Mouse (Mus musculus): ENCODE results near the gene Ring1.
A peak's percentile ranks its signal among the peaks of the same experiment; 100 is the strongest.

Gene Ring1

DNA sequence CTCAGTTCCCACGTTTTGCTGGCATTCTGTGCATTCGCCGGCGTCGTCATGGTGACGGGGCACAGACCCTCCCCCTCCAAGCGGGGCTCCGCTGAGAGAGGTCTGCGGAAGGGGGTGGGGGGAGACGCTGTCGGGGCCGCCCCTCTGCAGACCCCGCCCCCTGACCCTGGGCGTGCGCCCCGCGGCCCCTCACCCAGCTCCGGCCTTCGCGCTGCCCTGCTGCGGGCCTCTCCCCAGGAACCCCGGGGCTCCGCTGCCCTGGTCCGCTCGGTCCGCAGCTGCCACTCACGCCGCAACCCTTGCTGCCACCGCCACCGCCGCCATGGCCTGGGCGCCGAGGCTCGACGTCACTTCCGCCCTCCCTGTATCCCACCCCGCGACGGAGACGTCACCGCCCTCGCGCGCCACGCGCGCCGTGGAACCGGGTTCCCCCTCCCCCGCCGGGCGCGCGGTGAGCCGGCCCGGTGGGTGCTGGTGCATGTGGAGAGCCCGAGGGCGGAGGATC is at the start of gene Ring1:
Gene Ring1, minus strand, starts transcription at position 364 of the 505 bp plus-strand sequence.
- peak; percentile 92 for DNase-seq (ENCODE audit: low read depth, low spot score)

- no peak for DNase-seq (ENCODE audit: low read depth, low spot score)
Measured at GRCm38 (mm10) chr17:34072091-34072490, 47.6 kb upstream of the Ring1 start.

DNA sequence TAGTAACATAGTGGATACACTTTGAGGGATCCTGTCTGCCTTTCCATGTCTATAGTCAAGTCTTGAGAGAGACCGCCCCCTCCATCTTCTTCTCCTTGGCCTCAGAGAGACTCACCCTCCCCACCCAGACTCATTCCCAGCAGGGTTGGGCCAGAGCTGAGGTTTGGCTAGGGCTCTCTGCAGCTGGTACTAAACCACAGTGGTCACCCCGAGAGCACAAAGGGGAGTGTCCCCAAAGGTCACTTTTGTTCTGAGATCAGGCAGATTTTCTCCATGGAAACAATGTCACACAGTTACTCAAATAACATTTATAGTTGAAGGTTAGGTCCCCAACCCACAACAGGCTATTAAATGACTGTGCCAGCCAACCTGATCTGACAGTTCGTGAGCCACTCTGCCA is 44.4 kb upstream of the Ring1 start:
- DNase-seq (ENCODE audit: low read depth, low spot score) = no peak

DNA sequence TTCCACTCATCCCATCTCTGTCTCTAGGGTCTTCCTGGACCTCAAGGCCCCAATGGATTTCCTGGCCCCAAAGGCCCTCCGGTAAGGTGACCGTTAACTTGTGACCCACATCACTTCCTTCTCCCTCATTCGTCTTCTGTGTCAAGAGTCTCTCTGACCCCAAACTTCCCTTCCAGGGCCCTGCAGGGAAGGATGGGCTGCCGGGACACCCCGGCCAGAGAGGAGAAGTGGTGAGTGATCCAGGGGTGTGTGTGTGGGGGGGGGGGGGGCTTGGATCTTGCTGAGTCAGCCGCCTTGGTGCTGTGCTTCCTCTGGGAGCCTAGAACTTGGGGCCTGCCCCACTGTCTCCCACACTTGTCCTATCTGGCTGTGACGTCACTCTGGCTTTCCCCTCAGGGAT is 32.7 kb upstream of the Ring1 start:
- DNase-seq (ENCODE audit: low read depth, low spot score) = no peak

DNA sequence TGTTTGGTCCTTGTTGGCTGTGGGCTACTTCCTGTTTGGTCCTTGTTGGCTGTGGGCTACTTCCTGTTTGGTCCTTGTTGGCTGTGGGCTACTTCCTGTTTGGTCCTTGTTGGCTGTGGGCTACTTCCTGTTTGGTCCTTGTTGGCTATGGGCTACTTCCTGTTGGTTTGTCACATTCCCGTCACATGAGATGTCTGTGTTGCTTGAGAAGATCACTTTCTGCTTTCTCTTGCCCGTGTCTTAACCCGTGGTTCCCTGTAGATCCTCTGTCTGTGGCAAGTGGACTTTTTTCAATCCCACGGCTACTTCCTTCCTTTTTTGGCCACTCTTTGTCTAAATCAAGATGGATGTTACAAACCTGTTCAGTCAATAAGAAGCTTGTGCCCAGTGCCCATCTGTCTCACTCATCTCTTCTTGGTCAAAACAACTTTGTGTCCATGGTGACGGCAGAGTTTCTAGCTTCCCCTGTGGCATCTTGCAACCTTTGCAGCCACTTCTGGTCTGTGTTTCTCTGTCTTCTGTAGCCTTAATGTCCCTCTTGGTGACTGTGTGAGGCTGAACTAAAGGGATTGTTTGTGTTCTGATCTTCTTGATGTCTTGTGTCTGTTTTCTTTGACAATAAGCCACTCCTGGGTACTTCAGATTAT is 23.0 kb upstream of the Ring1 start:
- no peak for DNase-seq (ENCODE audit: low read depth, low spot score)

DNA sequence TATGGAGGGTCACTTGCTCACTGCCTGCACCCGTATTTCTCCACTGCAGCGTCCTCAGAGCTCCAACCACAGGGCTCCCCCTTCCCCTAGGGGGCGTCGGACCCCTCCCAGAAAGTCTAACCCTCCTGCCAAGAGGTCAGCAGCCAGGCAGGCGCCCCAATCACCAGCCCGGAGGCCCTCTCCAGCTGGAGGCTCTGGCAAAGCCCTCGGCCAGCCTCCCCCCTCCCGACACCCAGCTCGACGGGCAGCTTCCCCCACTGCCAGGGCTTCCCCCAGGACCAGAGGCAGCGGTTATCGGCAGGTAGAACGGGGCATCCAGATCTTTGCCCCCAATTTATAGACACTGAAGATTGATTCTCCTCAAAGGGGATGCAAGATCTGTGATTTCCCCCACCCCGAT is 21.5 kb upstream of the Ring1 start:
- DNase-seq (ENCODE audit: low read depth, low spot score) = no peak

GRCm38 (mm10) chr17:34039562-34040450 is 15.3 kb upstream of the Ring1 start:
- no peak for DNase-seq (ENCODE audit: low read depth, low spot score)

GRCm38 (mm10) chr17:34038878-34039561 is 14.5 kb upstream of the Ring1 start, which contains the start of gene Col11a2:
Gene Col11a2 (plus strand): TSS chr17:34039437.
- DNase-seq (ENCODE audit: low read depth, low spot score) = no peak

DNA sequence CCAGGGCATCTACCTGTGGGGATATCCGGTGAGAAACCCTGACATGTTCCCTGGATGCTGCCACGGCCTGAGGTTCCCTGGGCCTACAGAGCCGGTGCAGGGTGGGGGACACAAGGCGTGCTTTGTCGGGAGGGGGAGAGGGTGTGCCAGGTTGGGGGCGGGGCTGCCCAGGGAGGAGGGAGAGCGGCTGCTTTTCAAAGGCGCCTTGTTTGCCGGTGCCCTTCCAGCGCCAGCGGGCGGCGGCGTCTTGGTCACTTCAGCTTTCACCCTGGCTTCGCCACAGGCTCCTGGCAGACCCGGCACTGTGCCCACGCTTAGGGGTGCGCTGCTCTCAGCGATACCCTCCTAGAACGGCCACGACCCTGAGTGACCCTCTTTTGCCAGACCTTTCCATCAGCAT is 14.0 kb upstream of the Ring1 start:
- DNase-seq (ENCODE audit: low read depth, low spot score) = no peak

DNA sequence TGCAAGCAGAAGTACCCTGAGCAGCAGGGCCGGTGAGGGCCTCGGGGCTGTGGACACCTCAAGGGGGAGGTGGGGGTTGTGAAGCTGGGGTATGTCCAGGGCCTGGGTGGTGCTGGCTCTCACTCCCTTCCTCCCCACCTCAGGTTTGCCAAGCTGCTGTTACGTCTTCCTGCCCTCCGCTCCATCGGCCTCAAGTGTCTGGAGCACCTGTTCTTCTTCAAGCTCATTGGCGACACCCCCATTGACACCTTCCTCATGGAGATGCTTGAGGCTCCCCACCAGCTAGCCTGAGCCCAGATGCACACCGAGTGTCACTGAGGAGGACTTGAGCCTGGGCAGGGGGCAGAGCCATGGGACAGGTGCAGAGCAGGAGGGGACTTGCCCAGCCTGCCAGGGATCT is 12.8 kb upstream of the Ring1 start:
- DNase-seq (ENCODE audit: low read depth, low spot score) = no peak

DNA sequence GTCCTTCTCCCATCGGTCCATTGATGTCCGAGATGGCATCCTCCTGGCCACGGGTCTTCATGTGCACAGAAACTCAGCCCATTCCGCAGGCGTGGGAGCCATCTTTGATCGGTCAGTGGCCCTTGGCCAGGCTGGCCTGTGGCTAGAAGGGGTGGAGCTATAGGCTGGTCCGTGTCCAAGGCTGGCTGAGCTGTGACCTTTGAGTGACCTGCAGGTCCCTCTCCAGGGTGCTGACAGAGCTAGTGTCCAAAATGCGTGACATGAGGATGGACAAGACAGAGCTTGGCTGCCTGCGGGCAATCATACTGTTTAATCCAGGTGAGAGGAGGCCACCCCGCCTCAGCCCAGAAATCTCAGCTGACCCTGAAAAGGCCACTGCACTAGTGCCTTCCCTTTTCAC is 12.2 kb upstream of the Ring1 start:
- no peak for DNase-seq (ENCODE audit: low read depth, low spot score)

DNA sequence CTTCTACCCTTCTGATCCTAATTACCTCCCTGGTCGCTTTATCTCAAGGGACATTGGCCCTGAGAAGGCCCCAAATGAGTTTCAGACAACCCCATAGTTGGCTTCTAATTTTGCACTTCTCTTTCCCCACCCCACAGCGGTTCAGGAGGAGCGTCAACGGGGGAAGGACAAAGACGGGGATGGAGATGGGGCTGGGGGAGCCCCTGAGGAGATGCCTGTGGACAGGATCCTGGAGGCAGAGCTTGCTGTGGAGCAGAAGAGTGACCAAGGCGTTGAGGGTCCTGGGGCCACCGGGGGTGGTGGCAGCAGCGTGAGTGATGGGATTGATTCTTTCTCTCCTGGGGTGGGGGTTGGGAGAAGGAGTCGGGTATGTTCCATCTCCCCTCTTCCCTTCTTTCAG is 11.0 kb upstream of the Ring1 start:
- DNase-seq (ENCODE audit: low read depth, low spot score) = no peak

DNA sequence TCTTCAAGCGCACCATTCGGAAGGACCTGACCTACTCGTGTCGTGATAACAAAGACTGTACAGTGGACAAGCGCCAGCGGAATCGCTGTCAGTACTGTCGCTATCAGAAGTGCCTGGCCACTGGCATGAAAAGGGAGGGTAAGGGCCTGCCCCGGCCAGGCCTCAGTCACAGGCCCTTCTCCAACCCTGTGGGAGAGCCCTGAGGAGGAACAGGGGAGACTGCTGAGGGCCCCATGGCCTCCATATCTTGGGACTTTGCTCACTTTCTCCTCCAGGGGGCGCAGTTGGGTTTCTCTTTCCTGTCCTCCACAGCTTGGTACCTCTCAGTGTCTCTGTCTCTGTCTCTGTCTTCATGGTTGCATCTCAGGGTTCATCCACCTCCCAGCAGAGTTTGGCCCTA is 9.6 kb upstream of the Ring1 start:
- DNase-seq (ENCODE audit: low read depth, low spot score) = peak; percentile 67

DNA sequence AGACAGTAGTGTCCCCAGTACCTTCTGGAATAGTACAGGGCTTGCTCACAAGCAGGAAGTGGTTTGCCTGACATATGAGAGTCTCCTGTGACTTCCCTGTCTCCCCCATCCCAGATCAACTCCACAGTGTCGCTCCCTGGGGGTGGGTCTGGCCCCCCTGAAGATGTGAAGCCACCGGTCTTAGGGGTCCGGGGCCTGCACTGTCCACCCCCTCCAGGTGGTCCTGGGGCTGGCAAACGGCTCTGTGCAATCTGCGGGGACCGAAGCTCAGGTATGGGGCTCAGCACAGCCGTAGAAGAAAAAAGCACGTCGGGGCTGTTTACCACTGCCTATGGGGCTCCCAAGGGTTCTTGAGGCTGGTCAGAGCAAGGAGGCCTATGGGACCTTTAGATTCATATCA is 9.0 kb upstream of the Ring1 start:
- DNase-seq (ENCODE audit: low read depth, low spot score) = no peak

DNA sequence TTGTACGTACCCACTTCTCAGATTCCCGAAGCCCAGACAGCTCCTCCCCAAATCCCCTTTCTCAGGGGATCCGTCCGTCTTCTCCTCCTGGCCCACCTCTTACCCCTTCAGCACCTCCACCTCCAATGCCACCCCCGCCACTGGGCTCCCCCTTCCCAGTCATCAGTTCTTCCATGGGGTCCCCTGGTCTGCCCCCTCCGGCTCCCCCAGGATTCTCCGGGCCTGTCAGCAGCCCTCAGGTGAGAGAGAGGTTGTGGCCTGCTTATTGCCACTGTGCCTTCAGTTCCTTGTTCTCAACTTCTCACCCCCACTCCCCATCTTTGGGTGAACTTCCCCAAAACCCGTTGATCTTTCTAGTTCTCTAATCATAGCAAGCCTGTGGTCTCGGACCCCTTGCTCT is 8.3 kb upstream of the Ring1 start:
- no peak for DNase-seq (ENCODE audit: low read depth, low spot score)

- DNase-seq (ENCODE audit: low read depth, low spot score) = peak; percentile 57
Measured at GRCm38 (mm10) chr17:34032174-34032632, 7.7 kb upstream of the Ring1 start.

GRCm38 (mm10) chr17:34031465-34032173 is 7.1 kb upstream of the Ring1 start, which contains the start of the genes Slc39a7 and Rxrb:
Gene Slc39a7 (minus strand): TSS chr17:34031682.
Gene Rxrb (plus strand): TSS chr17:34031812.
- DNase-seq (ENCODE audit: low read depth, low spot score) = peak; percentile 100

DNA sequence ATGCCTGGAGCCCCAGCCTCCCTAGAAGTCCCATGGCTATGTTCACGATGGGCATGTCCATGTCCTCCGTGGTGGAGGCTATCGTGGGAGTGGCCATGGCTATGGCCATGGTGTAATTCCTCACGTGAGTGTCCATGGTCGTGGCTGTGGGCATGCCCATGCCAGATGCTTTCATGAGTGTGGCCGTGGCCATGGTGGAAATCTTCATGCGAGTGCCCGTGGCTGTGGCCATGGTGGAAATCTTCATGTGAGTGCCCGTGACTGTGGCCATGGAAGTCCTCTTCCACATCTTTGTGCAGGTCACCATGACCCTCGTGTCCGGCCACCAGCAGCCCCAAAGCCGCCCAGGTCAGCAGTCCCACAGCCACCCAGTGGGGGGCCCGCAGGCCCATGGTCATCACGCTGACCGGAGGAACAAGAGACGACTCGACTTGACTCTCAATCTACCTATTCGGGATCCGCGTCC is 6.4 kb upstream of the Ring1 start:
- DNase-seq (ENCODE audit: low read depth, low spot score) = no peak

DNA sequence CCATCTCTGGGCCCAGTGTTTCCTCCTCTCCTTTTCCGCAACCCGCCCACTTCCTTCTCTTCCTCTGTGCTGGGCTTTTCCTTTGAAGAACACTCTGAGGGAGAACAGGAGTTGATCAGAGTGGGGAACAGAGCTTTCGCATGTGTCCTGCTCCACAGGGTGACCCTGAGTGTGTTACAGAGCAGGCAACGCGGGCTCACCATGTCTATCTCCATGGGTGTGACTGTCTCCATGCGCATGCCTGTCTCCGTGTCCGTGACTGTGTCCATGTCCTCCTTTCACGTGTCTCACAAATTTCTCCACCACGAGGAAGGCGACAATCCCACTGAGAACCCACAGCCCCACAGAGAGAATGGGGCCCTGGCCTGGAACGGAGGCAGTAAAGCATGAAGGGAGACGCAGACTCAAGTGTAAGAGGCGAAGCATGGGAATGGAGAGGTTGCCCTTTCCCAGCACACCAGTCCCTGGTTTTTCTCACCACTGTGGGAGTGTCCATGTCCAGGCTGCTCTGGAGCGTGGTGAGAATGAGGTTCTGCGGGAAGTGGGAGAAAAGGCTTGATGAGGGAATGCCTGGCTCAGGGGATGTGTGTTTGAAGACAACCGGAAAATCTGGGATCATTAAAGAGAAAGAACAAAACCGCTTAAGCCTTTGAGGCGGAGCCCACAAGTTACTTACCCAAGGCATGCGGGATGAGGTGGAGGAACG is 5.6 kb upstream of the Ring1 start:
- DNase-seq (ENCODE audit: low read depth, low spot score) = no peak

DNA sequence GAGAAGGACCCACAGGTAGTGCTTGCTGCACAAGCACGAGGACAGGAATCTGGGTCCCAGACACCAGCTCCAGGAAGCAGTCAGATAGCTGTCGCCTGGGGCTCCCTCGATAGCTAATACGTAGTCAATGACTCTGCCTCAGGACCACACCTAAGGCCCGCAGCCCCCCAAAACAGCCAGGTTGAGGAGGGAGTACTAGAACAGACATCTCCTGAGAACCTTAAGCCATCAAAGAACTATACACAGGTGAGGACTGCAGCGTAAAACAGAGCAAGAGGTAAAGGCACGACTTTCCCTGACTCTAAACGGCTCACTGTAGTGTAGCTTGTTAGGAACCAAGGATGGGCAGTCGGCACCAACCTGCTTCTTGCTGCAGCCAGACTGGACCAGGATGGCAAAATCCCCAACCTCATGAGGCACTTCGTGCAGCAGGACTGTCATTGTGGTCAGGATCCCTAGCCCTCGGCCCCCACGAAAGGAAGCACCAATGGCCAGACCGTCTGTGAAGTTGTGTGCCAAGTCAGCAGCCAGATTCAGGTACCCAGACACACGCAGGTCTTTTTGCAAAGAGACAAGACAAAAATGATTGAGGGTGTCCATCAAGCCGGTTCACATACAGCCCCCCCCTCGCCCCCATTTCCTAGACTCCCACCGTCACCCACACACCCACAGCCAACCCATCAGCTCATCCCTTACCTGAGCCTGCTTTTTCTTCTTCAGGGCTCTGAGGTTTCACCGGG is 4.8 kb upstream of the Ring1 start:
- DNase-seq (ENCODE audit: low read depth, low spot score) = no peak

Measured in mesoderm, embryonic 11.5 days (tissue).